Mouse (Mus musculus): ENCODE results near the gene Spred1.

Spred1 gene

DNA sequence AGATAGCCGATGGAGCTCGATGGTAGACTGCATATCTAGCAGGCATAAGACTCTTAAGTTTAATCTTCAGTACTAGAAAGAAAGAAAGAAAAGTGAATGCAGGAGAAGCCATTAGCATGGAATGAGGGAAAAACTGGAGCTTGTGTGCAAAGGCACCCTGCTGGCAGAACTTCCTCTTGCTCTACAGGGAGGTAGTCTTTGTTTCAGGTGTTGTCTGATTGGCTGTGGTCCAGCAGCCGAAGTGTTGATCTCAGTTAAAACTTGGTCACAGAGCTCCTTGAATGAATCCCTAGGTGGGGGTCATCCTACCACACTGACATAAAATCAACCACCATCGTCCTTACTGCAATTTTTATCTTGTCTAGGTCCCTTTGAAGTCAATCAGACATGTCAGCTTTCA, 55.8 kb downstream of the Spred1 start:
- DNase-seq (ENCODE audit: low spot score in 2 of 2): no peak

DNA sequence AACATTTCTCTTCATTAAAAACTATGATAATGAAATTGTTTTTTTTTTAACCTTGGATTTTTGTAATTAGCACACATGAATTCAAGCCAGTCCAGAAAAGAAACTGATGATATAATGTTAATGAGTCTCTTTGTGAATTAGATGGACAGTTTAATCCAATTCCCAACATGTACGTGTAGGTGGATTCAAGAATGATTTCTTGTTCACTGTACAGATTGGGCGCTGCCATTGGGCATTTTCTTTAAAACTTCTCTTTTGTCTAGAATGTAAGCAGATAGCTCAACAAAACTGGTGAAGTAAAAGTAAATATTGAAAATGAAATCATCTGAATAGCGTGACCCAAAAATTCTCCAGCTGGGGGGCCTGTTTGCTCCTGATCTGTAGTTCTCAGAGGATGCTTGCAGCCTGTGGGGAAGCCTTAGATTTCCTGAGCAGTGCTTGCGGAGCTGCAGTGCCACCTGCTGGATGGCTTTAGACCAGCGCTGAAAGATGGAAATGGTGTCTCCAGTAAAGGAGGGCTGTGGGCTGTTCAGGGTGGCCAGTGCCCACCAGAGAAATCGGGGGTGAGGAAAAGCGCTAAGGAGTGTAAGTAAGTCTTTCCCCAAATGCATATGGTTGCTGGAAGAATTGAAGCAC, 59.2 kb downstream of the Spred1 start:
- DNase-seq (ENCODE audit: low spot score in 2 of 2): peak; percentile 67 to 84

DNA sequence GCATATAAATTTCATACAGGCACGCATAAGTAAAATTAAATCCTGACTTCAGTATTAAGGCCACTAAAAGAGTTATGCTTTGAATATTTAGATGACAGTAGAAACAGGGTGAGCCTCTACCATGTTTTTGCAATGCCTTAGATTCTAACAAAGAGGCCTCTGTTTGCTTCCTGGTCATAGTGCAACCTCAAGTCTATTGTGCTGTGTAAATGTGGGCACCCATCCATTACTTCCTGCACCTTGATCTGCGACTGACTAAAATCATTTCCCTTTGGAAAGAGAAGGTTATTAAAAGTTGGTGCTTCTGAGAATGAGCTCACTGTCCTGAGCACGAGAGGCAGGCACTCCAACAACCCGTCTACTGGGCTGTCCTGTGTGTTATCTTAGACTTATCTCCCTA, 64.4 kb downstream of the Spred1 start:
- DNase-seq (ENCODE audit: low spot score in 2 of 2): no peak

DNA sequence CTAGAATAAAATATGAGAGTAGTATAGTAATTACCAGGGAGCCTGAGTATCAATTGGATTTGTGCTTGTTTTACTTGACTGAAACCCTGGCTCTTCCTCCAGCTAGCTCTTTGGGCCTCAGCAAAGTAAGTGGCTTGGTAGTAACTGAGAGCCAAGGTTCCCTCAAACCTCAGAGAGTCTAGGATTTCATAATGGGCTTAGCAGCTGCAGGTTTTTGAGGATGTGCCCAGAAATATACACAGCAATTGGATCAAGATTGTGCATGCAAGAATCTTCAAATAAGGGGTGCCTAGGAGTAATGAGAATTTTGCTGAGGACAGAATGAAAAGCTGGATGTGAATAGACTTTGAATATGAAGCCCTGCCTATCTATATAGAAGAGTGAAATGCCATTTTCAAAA, 69.7 kb downstream of the Spred1 start:
- no peak for DNase-seq (ENCODE audit: low spot score in 2 of 2)

DNA sequence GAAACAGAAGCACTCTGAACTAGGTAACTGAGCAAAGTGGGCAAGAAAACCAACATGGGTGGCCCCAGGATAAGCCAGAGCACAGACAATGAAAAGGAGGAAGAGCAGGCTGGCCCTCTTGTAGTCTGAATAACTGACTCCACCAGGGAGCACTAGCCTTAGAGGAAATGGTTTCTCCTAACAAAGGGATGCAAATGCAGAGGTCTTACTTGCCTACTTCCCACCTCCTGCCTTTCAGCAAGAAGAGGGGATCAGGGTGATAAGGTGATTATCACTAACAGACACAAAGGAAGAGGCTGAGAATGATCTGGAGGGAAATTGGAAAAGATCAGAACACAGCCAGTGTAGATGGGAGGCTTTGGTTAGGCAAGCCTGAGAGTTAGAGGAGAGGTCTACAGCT, 73.1 kb downstream of the Spred1 start:
- no peak for DNase-seq (ENCODE audit: low spot score in 2 of 2)

DNA sequence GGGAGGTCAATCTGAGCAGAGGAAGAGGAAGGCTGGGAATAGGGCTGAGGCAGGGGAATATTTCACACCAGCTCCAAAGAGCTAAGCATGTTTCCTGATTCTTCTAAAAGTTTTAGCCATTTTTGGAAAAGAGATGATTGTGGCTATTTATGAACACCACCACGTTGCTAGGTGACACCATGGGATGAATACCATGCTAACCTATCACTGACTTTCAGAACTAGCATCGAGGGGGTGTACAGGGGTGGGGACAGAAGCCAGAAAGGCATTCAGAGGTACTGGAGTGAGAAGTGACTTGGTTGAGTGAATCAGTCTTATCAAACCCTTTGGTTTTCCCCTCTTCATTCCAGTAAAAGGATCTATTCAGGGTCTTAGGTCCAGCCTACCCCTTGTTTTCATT, 74.0 kb downstream of the Spred1 start:
- DNase-seq (ENCODE audit: low spot score in 2 of 2): no peak

DNA sequence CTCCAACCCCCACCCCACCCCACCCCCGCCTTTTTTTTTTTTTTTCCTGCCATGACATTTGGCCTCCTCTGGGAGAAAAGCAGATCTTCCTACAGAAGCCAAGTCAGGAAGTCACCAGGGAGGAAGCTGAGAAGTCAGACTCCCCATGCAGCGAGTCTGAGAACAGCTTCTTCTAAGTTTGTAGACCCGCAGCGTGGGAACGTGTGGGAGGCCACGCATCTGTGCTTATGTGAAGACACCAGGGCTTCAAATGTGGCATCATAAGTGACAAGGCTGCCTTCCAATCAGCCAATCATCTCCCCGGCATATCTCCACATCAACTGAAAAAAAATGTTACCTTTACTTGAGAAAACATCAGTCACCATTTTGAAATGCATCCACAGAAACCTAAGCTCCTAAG, 74.4 kb downstream of the Spred1 start:
- DNase-seq (ENCODE audit: low spot score in 2 of 2): peak in 1 of 2 experiments; percentile 30

DNA sequence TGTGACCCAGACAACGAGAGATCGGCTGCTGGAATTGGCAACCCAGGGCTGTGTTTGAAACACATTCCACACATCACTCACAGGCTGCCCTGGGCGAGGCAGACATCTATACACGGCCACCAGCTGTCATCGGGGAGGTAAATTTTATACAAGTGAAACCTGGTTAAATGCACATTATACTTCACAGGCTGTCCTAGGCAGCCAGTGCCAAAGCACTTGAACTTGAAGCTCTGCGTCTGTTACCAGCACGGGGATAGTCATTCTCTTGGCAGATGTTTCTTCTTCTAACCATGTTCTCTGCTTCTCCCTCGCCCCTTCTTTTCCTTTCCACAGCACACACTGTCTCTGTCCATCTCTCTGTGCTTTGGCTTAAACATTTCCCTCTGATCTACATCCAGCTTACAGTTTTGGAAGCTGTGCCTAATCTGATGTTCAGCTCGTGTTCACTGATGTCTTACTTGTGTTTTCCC, 79.7 kb downstream of the Spred1 start:
- DNase-seq (ENCODE audit: low spot score in 2 of 2): no peak

DNA sequence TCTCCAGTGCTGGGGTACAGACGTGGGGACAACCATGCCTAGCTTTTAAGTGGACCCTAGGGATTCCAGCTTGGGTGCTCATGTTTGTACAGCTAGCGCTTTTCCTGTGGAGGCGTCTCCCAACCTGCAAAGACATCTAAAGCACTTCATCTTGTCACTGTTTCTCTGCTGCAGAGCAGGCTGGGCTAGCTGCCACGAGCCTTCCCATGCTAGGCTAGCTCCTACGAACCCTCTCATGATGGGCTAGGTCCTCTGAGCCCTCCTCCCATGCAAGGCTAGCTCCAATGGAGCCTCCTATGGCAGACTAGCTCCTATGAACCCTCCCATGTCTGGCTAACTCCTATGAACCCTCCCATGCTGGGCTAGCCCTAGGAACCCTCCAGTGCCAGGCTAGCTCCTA, 82.2 kb downstream of the Spred1 start:
- peak; percentile 38 to 46 for DNase-seq (ENCODE audit: low spot score in 2 of 2)

DNA sequence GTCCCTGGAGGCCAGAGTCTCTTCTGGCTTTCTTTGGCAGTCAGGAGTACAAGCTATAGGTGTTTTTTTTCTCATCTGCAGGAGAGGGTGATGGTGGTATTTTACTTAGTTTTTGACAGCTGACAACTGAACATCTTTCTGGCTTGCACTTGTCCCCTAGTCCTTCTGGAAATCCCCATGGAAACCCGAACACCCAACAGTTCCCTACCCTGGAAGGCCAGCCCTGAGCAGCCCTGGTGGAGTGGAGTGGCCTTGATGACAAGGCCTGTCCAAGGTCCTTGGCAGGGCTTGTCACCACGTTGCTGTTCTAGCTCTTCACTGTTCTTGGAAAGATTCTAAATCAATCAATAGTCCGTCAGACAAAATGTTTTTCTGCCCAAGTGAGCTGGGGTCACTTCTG, 83.4 kb downstream of the Spred1 start:
- DNase-seq (ENCODE audit: low spot score in 2 of 2): no peak

DNA sequence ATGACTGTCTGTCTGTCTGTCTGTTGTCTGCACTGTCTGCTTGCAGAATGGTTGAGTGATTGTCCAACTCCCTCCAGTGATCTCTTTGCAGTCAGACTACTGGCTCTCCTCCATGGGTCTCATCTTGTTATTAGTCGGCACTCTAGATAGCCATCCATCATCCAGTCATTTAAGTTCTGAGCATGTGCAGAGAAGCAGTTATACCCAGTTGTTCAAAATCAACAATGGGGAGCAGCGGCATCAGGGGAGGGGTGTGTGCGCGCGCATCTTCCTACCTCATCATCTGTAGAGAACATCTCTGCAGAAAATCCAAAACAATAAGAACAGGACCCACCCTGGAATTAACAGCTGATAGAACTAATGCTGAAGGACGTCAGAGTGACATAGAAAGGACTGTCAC, 83.9 kb downstream of the Spred1 start:
- DNase-seq (ENCODE audit: low spot score in 2 of 2): no peak

DNA sequence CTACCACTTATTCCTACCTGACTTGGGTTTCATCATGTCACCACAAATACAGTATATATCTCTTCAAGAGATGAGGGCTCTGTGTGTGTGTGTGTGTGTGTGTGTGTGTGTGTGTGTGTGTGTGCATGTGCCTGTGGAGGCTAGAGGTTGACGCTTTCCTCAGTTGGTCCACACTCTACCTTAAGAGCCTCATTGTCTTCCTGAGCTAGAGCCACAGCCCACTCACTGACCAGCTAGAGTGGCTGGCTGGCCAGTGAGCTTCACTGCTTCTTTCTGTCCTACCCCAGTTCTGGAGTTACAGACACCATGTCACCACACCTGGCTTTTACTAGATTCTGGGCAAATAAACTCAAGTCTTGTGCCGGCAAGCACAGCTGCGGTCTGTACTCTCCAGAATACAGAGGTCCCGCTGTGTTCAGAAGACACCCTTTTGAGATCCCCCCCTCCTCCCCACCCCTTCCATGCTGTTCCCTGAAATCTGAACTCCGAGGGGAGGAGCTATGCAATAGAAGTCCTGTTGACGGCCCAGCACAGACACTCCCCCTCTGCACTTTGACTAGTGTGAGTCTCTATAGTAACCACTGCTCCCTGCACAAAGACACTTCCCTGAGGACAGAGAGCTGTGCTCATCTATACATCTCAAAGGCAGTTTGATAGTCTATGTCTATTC, 89.4 kb downstream of the Spred1 start:
- no peak for DNase-seq (ENCODE audit: low spot score in 2 of 2)

DNA sequence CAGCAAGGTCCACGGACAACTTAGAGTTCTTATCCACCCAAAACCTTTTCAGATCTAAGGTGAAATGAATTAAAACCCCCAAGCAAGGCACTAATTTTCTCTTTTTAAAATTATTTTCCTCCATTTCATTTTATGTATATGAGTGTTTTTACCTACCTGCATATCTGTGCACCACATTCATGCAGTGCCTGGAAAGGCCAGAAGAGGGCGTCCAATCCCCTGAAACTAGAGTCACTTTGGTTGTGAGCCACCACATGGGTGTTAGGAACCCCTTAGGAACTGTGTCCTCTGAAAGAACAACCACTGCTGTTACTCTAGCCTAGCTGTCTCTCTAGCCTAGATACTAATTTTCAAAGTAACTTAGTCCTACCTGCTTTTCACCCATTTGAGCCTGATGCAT, 95.0 kb downstream of the Spred1 start:
- no peak for DNase-seq (ENCODE audit: low spot score in 2 of 2)

DNA sequence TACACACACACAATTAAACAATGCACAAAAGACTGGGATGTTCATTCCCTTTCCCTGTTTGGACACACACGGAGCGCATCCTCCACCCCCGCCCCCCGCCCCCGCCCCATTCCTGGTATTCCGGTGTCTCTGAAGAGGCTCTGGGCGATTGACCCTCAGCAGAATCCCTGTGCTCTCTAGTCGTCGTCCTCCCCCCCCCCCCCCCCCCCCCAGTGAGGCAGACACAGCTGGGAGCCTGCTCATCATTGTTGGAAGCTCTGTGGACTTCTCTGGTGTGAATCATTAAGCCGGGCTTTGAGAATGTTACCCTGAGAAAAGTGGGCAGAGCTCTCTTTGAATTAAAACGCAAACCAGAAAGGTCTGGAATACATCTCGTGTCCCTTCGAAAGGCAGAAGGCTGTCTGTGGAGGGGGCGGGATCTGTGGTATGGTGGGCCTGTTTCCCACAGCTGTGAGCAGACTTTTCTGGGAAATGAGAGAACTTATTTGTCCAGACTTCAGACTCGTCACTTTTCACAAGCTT, 96.6 kb downstream of the Spred1 start:
- peak in 1 of 2 experiments; percentile 33 for DNase-seq (ENCODE audit: low spot score in 2 of 2)

DNA sequence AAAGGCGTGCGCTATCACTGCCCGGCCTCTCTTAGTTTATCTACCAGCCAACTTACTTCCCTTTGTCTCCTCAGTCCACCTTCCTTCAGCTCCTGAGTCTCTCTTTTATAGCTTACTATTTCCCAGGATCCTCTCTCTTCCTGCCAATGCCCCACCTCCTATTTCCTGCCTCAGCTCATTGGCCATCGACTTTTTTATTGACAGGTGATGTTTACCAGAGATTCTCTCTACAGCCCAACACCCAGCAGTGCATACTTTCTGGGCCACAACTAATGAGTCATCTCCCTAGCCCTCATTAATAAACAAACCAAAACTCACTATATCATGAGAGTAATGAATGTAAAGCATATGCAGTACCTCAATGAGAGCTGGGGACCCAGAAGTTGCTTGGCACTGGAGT, 98.4 kb downstream of the Spred1 start:
- no peak for DNase-seq (ENCODE audit: low spot score in 2 of 2)

DNA sequence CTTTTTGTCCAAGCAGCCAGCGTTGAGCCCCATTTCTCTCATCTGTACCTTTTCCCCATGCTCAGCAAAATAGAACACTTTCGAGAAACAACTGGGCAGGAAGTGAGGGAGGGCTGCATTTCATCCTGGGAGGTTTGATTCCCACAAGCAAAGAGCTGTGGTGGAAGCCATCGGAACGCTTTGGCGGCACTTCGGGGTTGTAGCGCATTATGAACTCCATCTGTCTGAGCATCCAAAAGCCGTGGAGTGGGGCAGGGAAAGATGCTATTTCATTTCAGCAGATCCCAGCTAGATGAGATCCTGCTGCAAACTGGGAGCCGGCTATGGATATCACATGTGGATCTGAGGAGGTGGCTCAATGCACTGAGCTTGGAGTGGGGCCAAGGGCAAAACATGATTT, 101.5 kb downstream of the Spred1 start:
- no peak for DNase-seq (ENCODE audit: low spot score in 2 of 2)

DNA sequence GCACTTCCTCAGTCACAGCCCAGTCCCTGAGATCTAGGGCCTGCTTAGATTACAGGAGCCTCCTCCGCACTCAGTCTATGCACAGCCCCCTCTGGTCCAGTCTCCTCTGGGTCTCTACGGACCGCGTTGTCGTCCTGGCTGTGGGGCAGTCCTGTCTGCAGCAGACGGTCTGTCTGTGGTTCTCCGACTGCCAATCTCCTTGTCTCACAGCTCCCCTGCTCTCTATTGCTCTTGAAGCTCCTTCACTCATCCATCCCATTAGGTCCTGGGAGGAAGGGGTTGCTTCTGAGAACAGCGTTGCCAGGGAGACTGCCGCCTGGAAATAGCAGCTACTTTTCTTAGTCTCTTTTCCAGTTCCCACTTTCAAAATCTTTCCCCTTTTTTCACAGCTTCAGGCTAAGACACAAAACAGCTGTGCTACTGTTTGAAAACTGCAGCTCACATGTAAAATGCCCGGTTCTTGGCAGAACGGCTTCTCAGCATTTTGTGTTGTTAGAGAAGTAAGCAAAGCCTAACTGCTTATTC, 107.5 kb downstream of the Spred1 start:
- peak; percentile 25 to 34 for DNase-seq (ENCODE audit: low spot score in 2 of 2)

DNA sequence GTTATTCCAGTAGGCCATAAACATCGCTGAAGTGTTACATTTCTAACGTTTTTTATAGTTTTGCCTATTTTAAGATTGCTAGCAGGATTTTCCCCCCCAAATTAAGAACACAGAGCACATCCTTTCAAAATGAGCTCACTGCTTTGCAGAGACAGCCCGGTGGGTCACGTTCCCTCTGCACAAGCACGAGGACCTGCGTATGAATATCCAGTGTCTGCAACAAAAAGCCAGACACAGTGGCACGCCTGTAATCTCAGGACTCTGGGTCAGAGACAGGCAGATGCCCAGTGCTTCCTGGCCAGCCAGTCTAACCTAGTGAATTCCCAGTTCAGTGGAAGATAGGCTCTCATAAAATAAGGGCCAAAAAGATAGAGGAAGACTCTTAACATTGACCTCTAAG, 109.1 kb downstream of the Spred1 start:
- DNase-seq (ENCODE audit: low spot score in 2 of 2): peak in 1 of 2 experiments; percentile 20

DNA sequence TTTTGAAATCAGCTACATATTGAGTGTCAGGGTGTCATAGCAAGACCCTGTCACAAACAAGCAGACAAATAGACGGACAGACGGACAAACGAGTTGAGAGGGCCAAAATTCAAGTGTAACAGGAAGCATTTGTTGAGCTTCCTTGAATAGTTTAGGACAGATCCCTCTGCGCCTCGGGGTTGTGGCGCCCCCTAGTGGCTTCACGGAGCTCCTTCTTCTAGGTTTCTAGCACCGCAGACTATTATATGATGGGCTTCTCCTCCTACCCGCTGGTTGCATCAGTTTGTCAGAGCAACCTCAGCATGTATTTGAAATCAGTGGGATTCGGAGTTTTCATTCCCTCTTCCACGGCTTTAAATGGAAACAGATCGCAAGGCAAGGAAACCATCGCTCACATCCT, 110.1 kb downstream of the Spred1 start:
- DNase-seq (ENCODE audit: low spot score in 2 of 2): peak; percentile 78 to 89

All from frontal cortex, postnatal 14 days (tissue).